Mouse (Mus musculus) cortical plate, adult 2 months (tissue): ENCODE results near the gene Dync1i1. TPM values are rescaled to one million over a fixed set of nuclear protein-coding genes. Genes with fewer than 3 reads are reported as not detected.

ENCODE experiments used
- H3K27ac ChIP-seq: fragments of 200-500 bp; 2 replicates; pipeline ENCODE4 v1.5.1; 2012; ENCODE audit warnings: low read length, control low read depth, inconsistent platforms; ENCODE audit not compliant: insufficient read depth
- H3K4me1 ChIP-seq: fragments of 200-500 bp; 2 replicates; pipeline ENCODE4 v1.6.1; 2011; ENCODE audit warnings: low read length; ENCODE audit not compliant: control insufficient read depth, insufficient read depth
- H3K4me3 ChIP-seq: fragments of 200-500 bp; 2 replicates; pipeline ENCODE4 v1.5.1; 2011; ENCODE audit warnings: mild to moderate bottlenecking, low read length, control low read depth; ENCODE audit not compliant: insufficient read depth
- CTCF ChIP-seq: fragments of 200-500 bp; IDR thresholded peaks from 2 replicates; pipeline ENCODE4 v1.5.1; 2011; ENCODE audit warnings: mild to moderate bottlenecking, control low read depth, low read length; ENCODE audit not compliant: insufficient read depth; ENCODE audit errors: extremely low read depth
- POLR2A ChIP-seq: fragments of 200-500 bp; IDR thresholded peaks from 2 replicates; pipeline ENCODE4 v1.6.1; 2011; ENCODE audit warnings: mild to moderate bottlenecking, low read length, control low read depth; ENCODE audit not compliant: insufficient read depth; ENCODE audit errors: extremely low read depth
- polyA plus RNA-seq: library from polyadenylated mRNA; depleted of rRNA; stranded (reverse); fragments of >200 nt; gene quantifications from 2 replicates; pipeline ENCODE4 v1.2.3, GENCODE M21; 2012

Gene Dync1i1
- polyA plus RNA-seq, 1 experiment, result 133 TPM

DNA sequence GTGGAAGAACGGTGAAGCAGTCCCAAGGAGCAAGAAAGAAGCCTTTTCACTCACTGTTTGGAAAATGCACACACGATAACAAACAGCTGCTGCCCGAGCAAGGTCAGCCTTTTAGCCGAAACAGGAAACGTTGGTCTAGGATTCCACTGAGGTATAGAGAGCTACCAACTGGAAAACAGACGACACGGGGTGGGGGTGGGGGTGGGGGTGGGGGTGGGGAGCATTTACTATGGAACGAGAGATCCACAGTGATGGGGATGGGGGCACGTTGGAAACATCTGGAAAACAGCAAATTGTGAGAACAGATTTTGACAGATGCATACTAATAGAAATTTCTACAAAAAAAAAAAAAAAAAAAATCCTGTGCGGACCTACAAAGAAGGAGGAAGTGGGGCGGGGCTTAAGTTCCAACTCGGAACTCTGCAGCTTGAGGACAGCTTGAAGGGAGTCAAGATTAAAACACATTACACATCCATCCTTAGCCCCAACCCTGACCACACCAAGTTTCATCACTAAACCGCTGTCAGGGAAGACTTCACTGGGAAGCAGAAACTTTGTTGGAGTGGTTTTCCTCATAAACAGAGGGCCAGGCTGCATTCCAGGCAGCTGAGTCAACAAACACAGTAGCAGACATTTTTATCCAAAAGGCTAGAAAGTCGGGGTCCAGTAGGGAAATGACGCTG, 251.9 kb downstream of the Dync1i1 start:
- no peak for TF ChIP-seq POLR2A
- no peak for TF ChIP-seq CTCF
- Histone ChIP-seq H3K4me1 (peaks cover 3% of the 10 kb centered on the region; the same call in 1 of the 2 replicates), H3K4me3 (no peak overlapping the region), H3K27ac (no peak overlapping the region)

DNA sequence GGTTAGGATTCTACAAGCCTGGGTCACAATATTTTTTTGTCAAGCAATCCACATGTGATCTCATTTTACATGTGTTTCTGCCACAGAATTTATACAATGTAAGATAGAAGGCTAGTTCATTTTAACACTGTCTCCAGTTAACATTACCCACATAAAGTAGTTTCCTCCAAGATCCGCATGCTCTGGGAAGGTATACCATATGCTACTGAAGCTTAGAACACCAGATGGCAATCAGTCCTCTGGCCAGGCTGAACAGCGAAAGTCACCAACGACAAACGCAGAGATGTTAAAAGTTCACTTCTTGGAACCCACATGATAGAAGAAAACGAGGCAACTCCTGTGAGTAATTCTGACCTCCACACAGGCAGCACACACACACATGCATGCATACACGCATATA, 265.8 kb downstream of the Dync1i1 start:
- H3K4me3 ChIP-seq, result no peak overlapping the region
- TF ChIP-seq POLR2A (no peak), CTCF (no peak)
- H3K4me1 ChIP-seq, result 0 out of 2 replicates have a peak, but pooled peaks cover 5% of the 10 kb centered on the region
- no peak overlapping the region for H3K27ac ChIP-seq

DNA sequence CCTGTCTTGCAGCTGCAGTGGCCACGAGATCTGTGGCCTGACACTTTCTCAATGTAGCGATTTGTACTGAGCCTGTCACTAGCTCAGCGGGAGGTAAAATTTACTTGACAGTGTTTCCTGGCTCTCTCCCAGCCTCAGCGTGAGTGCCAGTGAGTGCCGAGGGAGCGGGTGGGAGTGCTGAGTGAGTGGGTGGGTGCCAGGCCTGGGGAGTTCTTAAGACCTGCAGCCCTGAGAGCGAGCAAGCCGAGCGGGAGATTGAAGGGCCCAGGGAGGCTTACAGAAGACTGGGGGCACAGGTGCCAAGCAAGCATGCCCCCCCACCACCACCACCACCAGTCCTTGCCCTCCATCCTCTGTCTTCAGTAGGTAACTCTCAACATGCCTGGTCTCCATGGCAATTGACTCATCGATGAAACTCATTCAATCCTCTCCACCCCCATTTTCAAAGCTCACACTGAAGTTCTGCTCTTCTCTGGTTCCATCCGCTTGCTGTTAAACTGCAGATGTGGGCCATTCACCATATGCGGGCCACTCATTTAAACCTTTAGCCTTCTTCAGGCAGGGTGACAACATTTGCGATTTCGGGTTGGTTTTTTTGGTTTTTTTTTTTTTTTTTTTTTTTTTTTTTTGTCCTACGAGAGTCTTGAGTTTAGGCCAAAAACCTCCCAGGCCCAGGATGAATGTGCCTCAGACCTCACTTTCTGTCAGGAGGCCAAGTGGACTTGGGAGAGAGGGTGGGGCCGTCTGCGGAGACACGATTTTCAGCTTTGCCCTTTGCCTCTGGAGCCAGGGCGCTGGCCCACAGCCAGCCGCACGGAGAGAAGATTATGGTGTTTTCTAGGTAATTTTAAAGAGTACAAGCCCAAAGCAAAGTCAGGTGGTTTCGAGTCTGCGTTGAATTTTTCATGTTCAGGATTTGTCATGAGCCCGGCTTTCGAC, 266.6 kb downstream of the Dync1i1 start:
- H3K4me1 ChIP-seq, result 0 out of 2 replicates have a peak, but pooled peaks cover 5% of the 10 kb centered on the region
- H3K27ac ChIP-seq, result no peak overlapping the region
- H3K4me3 ChIP-seq, result no peak overlapping the region
- TF ChIP-seq CTCF, result no peak
- no peak for TF ChIP-seq POLR2A

DNA sequence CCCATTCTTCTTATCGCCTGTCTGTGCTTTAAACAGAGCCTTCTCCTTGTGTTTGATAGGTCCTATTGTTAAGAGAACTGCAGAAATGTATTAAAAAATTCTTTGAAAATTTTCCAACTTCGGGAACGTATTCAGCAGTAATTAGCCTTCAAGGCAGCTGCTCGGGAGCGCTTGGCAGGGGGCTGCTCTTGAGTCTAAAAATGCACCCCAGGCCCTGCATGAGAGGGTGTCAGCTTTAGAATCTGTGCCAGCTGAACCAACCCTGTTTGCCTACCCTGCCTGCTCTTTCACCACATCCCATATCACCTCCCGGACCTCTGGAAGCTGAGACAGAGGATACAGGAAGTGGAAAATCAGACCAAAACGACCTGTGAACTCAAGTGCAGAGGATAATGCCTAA, 267.6 kb downstream of the Dync1i1 start:
- no peak overlapping the region for H3K27ac ChIP-seq
- no peak overlapping the region for H3K4me3 ChIP-seq
- H3K4me1 ChIP-seq, result 0 out of 2 replicates have a peak, but pooled peaks cover 5% of the 10 kb centered on the region
- TF ChIP-seq CTCF (no peak), POLR2A (no peak)

DNA sequence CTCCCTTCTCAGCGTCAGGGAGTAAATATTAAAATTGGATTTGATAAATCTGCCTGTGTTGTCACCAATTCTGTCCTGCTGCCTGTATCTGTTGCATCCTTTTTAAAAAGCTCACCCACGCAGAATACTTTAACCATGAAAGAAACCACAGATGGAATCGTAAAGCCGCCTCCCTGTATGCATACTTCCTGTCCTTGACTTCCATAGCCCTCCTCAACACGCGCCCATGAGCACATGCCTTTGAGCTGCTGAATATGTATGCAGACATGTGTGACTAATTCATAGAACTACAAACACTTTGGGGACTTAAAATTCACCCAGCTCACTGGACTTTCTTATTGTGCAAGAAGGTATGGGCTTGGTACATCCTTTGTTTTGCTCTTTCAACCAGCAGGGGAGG, 272.1 kb downstream of the Dync1i1 start:
- TF ChIP-seq CTCF, result no peak
- TF ChIP-seq POLR2A, result no peak
- Histone ChIP-seq H3K4me1 (no peaks in the 10 kb centered on the region), H3K27ac (no peak overlapping the region), H3K4me3 (no peak overlapping the region)

DNA sequence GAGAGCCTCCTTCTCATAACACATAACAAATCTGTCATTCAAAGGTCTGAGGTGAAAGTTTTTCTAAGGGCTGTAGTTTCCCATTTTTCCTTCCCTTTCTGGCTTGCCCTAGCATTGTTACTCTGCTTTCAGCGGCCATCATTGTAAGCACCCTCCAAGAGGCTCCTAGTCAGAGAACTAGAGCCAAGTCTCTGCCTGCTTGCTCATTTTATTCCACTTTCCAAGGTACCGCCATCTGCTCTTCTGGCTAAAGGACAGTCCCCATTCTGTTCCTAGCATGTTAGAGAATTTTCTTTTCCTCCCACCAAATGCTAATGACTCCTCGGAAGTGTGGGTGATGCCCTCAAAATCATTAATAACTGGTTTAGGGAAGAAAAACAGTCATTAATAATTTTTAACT, 276.6 kb downstream of the Dync1i1 start:
- H3K4me1 ChIP-seq, result no peaks in the 10 kb centered on the region
- H3K4me3 ChIP-seq, result no peak overlapping the region
- no peak overlapping the region for H3K27ac ChIP-seq
- no peak for TF ChIP-seq POLR2A
- TF ChIP-seq CTCF, result no peak

DNA sequence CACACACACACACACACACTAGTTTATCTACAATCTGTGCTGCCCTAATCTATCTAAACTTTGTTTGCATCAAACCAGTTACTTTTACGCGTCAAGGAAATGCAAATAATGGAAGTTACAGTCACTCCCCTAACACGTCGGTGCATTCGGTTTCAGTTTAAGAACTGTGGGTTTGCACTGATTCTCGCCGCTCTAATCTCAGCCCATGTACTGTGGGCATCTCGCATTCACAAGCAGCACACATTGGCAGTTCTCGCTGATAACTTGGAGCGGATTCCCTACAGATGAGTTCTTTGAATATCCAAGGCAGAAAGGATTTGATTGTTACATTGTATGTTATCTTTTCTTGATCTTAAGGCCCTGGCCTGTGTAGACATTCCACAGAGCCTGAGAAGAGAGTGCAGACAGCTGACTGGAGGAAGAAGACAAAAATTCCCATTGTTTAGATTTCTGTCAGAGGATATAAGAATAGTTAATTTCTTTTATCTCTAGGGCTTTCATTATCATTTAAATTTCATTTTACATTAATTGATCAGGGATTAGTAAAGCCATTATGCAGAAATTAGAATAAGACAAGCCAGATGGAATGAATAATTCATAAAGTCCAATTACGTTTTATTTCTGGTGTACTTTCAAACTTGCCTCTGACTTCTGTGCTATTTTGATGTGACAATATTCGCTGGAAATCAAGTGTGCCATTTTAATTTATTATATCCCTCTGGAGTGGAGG, 279.5 kb downstream of the Dync1i1 start:
- TF ChIP-seq CTCF, result no peak
- TF ChIP-seq POLR2A, result no peak
- H3K4me1 ChIP-seq, result no peaks in the 10 kb centered on the region
- no peak overlapping the region for H3K27ac ChIP-seq
- no peak overlapping the region for H3K4me3 ChIP-seq

DNA sequence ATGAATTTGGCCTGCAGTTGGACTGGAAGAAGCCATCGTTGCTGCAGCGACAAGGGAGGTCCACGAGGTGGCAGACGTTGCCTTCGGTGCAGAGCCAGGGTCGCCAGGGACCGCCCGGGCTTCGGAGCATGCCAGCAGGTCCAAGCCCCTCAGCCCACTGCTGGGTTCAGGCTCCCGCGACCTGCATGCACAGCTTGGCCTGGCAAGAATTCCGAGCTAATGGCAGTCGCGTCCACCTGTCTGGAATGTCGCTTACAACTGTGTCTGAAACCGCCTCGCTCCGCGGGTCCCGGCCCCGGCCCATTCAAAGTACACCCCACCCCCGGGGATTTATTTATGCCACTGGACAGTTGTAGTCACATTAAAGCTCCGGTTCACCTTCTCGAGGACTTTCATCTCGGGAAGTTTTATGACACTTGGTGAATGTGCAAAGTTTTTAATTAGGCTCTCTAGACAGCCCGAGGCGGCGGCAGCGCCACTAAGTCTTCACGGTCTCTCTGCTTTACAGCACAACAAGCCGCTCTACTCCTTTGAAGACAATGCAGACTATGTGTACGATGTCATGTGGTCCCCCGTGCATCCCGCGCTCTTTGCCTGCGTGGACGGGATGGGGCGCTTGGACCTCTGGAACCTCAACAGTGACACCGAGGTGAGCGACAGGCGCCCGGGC, 280.5 kb downstream of the Dync1i1 start:
- Histone ChIP-seq H3K4me3 (peak overlapping the region; percentile 35), H3K27ac (no peak overlapping the region), H3K4me1 (no peaks in the 10 kb centered on the region)
- TF ChIP-seq CTCF, result peak; percentile 80
- TF ChIP-seq POLR2A, result no peak

DNA sequence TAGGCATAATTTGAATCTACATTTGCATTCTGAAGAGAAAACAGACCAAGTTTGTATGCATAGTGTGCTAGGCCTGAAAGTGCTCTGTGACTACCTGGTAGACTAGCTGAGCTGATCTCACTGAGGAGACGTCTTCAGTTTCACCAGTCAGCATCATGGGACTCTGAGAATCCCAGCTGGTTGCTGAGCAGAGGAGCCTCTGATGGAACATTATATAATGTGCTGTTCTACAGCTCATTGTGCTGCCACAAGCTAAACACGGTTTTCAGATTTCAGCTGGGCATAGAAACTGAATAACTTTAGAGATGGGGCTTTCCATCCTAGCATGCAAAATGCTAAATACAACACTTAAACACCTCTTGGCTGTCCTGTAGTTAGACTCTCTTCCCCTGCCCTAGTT, 285.9 kb downstream of the Dync1i1 start:
- no peak for TF ChIP-seq POLR2A
- TF ChIP-seq CTCF, result no peak
- Histone ChIP-seq H3K4me1 (peaks cover 2% of the 10 kb centered on the region; the same call in 1 of the 2 replicates), H3K27ac (no peak overlapping the region), H3K4me3 (no peak overlapping the region)
